Mouse (Mus musculus) liver (tissue): ENCODE data around the gene S100a3.

Experiments used
- DNase-seq: peaks from one replicate; pipeline ENCODE4 v3.0.0-alpha.2; 2020; ENCODE audit warnings: mixed read lengths

The S100a3 gene

GRCm38 (mm10) chr3:90631984-90632383 is 71.6 kb downstream of the S100a3 start:
- no peak for DNase-seq

- DNase-seq = no peak
Measured at GRCm38 (mm10) chr3:90638511-90639275, 78.3 kb downstream of the S100a3 start.

- DNase-seq = peak; percentile 56
Measured at GRCm38 (mm10) chr3:90639511-90640154, 79.3 kb downstream of the S100a3 start.

- no peak for DNase-seq
Measured at GRCm38 (mm10) chr3:90640981-90641380, 80.6 kb downstream of the S100a3 start.

- DNase-seq = peak; percentile 46
Measured at GRCm38 (mm10) chr3:90644220-90644619, 83.8 kb downstream of the S100a3 start.

- no peak for DNase-seq
Measured at GRCm38 (mm10) chr3:90647291-90647690, 86.9 kb downstream of the S100a3 start.

GRCm38 (mm10) chr3:90648981-90649380 is 88.6 kb downstream of the S100a3 start:
- DNase-seq = no peak

GRCm38 (mm10) chr3:90649832-90650231 is 89.5 kb downstream of the S100a3 start:
- no peak for DNase-seq
